Mouse (Mus musculus): Measurements from ENCODE around the gene Als2. TPM values are rescaled to one million over a fixed set of nuclear protein-coding genes. Genes with fewer than 3 reads are reported as not detected.
A peak's percentile ranks its signal among the peaks of the same experiment; 100 is the strongest.

Als2 gene
- total RNA-seq, 2 experiments from 2014 or later = 5.5 to 12.3 TPM

- no peak for ATAC-seq (replicated peaks; ENCODE audit: low FRiP score, poor library complexity, severe bottlenecking)
These were observed 68.5 kb downstream of the Als2 start for GRCm38 (mm10) chr1:59168556-59168955.

DNA sequence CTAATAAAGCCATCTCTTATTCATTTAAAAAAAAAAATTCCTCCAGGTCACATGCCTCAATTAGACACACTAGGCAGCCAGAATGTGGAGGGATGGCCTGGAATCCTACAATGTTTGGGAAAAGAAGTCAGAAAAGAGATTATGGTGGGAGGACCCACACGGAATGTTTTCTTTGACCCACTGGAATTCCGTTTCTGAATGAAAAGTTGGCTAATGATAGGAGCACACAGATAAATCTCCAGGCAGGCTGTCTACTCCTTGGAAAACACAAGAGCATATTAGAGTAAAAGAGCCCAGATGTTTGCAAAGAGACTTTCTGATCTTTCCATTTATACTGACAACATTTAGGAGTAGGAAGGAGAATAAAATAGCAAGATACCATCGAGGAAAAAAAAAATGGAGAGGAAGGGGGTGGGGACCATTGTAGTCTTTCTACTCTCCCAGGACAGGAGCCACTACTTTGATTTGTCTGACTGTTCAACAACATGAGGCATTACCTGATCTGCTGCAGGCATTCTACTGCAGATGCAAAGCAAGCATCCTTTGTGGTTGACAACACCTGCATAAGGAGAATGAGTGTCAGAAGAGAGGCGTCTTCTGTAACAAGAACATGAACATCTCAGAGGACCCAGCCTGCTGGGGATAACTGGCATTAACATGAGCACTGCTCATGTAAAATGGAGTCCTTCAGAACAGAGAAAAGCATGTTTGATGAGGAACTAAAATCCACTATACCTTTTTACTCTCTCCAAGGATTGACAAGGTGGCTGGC lies 69.2 kb downstream of the Als2 start:
- no peak for ATAC-seq (replicated peaks; ENCODE audit: low FRiP score, poor library complexity, severe bottlenecking)

GRCm38 (mm10) chr1:59166232-59166905 lies 70.7 kb downstream of the Als2 start:
- ATAC-seq (replicated peaks; ENCODE audit: low FRiP score, poor library complexity, severe bottlenecking) = no peak

DNA sequence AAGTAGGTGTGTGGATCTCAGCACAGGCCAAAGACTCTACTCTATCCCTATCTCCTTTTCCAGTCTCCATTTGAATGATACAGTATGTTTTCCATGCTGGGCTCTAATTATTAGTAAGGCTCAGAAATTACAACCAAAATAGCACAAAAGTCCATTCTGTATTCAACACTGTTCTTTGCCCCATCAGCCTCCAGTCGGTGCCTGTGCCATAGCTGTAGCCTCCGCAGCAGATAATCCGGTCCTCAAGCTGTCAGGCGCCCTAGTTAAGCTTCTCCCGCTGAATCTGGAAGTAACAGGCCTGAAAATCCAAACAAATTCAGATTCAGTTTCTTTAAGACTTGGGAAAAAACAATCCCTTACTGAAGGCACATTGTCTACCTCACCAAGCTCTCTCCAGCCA lies 73.1 kb downstream of the Als2 start:
- no peak for ATAC-seq (replicated peaks; ENCODE audit: low FRiP score, poor library complexity, severe bottlenecking)

- ATAC-seq (replicated peaks; ENCODE audit: low FRiP score, poor library complexity, severe bottlenecking) = no peak
These were observed 74.0 kb downstream of the Als2 start, which contains the start of gene Mpp4 for GRCm38 (mm10) chr1:59163030-59163461. Gene Mpp4 (minus strand): TSS chr1:59163389.

DNA sequence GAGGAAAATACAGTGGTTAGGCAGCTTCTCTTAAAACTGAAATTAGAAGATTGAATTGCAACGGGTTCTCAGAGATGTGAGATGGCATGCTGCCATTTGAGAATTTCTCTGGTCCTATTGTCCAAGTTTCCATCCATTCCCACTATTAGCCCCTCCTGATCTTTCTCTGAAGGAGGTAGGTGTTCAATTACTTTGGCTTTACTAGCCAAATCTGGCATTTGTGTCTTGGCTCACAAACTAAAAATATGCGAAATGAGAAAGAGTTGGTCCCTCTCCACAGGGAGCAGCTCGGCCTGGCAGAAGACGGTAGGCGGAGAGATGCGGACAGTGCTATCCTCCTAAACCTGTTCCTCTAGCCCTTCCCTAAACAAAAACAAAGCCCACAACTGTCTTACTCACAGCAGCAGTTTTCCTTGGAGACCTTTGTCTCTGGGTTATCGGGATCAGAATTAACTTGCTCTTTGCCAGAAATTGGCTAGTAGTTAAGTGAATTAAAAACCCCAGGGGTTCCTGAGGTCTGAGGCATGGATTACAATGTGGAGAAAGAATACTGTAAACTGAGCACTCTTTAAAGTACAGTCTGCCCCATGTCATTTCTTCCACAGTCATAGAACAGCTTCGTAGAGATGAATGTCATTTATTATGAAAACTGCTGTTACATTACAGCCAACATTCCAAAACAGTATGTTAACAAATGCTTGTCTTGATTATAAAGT lies 74.6 kb downstream of the Als2 start:
- ATAC-seq (replicated peaks; ENCODE audit: low FRiP score, poor library complexity, severe bottlenecking) = no peak

DNA sequence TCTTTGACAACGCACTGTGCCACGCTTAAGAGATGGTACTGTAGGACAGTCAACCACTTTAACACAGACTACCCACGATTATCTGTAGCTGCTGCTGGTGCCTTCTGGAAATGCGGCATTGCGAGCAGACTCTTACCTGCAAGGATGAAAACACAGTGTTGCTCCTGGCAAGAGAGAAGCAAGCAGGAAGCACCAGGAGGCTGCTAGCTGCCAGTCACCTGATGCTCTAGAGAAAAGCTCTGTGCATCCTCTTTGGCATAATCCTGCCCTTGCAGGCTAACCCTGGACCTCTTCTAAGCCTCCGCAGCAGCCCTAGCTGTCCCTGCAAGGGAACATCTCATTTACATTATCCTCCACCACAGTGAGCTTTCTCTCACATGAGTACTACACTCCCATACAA lies 75.6 kb downstream of the Als2 start:
- ATAC-seq (replicated peaks; ENCODE audit: low FRiP score, poor library complexity, severe bottlenecking) = no peak

DNA sequence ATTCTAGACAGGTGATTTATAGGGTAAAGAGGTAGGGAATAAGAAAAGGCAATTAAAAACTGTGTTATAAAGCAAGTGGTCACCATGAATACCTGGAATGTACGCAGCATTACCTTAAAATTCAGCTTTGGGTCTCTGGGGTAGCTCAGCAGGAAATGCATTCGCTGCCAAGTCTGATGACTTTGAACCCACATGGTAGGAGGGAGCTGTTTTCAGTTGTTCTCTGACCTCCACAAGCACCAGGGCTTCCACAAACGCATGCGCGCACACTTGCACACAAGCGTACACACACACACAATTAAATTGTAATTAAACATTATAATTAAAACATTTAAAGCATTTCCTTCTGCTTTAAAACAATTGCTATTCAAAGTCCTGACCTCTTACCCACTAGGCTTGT lies 76.2 kb downstream of the Als2 start:
- no peak for ATAC-seq (replicated peaks; ENCODE audit: low FRiP score, poor library complexity, severe bottlenecking)

DNA sequence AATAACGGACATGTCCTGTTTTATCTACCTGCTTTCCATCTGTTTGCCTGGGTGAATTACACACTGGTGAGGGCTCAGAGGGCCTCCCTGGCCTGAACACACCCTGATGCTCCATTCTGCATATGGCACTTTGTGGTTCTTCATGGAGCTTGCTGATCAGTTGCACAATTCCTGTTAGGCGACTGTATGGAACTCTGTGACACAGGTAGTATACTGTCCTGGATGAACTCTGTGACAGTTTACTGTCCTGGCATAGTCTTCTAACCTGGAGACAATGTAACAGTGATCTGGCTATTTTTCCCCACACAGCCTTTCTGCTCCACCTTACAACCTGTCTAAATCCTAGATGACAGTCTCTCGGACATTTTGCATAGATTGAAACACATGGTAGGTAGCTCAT lies 77.9 kb downstream of the Als2 start:
- ATAC-seq (replicated peaks; ENCODE audit: low FRiP score, poor library complexity, severe bottlenecking) = no peak

GRCm38 (mm10) chr1:59158498-59158897 lies 78.5 kb downstream of the Als2 start:
- ATAC-seq (replicated peaks; ENCODE audit: low FRiP score, poor library complexity, severe bottlenecking) = no peak

DNA sequence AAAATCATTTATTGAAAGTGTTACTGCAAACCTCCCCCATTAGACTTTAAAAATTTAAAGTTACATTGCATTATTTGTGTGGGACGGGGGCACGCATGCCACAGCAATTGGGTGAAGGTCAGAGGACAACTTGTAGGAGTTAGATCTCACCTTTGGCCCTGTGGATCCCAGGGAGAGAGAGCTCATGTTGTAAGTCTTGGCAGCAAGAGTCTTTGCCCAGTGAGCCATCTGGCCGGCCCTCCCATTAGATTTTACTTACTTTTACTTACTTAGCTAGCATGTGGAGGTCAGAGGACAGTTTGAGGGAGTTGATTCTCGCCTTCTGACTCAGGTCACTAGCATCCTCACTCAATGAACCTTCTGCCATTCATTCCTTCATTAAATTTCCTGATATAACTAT lies 79.2 kb downstream of the Als2 start:
- no peak for ATAC-seq (replicated peaks; ENCODE audit: low FRiP score, poor library complexity, severe bottlenecking)

- ATAC-seq (replicated peaks; ENCODE audit: low FRiP score, poor library complexity, severe bottlenecking) = no peak
These were observed 84.7 kb downstream of the Als2 start for GRCm38 (mm10) chr1:59152346-59152745.

DNA sequence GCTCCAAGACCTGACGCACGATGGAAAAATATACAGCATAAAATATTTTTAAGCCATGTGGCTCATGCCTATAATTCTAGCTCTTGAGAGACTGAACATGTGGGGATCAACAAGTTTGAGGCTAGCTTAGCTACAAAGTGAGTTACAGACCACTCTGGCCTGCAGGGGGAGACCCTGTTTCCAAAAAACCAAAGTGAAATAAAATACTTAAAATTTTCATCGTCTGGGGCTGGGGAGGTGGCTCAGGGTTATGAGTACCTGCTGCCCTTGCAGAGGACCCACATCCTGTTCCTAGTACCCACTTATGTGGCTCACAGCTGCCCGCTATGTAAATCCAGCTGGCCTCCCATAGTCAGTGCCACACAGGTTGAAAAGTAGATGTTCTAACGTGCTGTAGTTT lies 86.5 kb downstream of the Als2 start:
- no peak for ATAC-seq (replicated peaks; ENCODE audit: low FRiP score, poor library complexity, severe bottlenecking)

DNA sequence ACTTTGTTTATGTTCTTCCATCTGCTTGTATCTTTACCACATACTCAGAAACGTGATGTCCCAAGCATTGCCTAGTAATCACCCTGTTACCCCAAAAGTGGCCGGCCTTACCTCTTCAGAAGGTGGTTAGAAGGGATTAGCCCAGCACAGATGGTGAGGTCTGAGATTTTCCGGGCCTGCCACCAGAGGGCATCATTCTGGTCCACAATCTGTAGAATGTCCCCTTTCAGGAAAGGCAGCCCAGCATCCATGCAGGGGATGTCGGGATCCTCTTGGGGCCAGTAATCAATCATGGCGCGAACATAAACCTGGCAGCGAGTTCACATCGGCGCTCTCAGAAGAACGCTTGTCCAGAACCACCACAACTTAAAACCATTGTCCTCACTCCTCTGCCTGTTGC lies 92.5 kb downstream of the Als2 start:
- ATAC-seq (replicated peaks; ENCODE audit: low FRiP score, poor library complexity, severe bottlenecking) = no peak

GRCm38 (mm10) chr1:59142809-59143208 lies 94.2 kb downstream of the Als2 start:
- ATAC-seq (replicated peaks; ENCODE audit: low FRiP score, poor library complexity, severe bottlenecking) = peak; percentile 79

DNA sequence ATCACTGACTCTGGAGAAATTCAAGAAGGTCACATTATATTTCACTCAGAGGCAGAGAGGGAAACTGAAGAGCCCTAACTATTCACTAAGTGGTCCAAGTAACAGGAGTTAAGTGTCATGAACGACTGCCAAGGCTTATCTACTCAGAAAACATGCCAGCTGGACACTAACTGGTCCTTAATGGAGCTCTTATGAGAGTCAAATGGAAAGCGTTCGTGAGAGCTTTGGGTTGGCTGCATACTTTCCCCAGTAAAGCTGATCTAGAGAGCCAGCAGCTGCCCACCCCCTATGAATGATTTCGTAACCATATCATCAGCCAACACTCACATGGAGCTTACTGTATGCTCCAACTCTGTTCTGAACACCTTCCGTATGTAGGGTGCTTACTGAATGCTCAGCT lies 102.6 kb downstream of the Als2 start:
- ATAC-seq (replicated peaks; ENCODE audit: low FRiP score, poor library complexity, severe bottlenecking) = no peak

GRCm38 (mm10) chr1:59128879-59129278 lies 108.2 kb downstream of the Als2 start:
- ATAC-seq (replicated peaks; ENCODE audit: low FRiP score, poor library complexity, severe bottlenecking) = no peak

- no peak for ATAC-seq (replicated peaks; ENCODE audit: low FRiP score, poor library complexity, severe bottlenecking)
These were observed 111.5 kb downstream of the Als2 start for GRCm38 (mm10) chr1:59125558-59125957.

- ATAC-seq (replicated peaks; ENCODE audit: low FRiP score, poor library complexity, severe bottlenecking) = peak; percentile 91
These were observed 117.1 kb downstream of the Als2 start, which contains the start of gene Tmem237 for GRCm38 (mm10) chr1:59119720-59120457. Gene Tmem237 (minus strand): TSS chr1:59120408.

Measured in erythroblast, adult 5-6 weeks (primary cell).